Mouse (Mus musculus): ENCODE data around the gene Nrxn2.

The Nrxn2 gene

GRCm38 (mm10) chr19:6423241-6423640 is 4.7 kb downstream of the Nrxn2 start:
- TF ChIP-seq POU5F1 (IDR thresholded peaks at IDR 0.05; ENCODE audit: borderline replicate concordance, low read length) (no peak), CTCF (conservative IDR thresholded peaks at IDR 0.05; ENCODE audit: low read length) (no peak), NANOG (IDR thresholded peaks at IDR 0.05; ENCODE audit: borderline replicate concordance, low read length) (no peak)
- H3K36me3 ChIP-seq (ENCODE audit: insufficient read depth, low read length), result no peaks in the 10 kb centered on the region
- no peaks in the 10 kb centered on the region for H3K9me3 ChIP-seq (ENCODE audit: low read length)
- peaks cover 65% of the 10 kb centered on the region for H3K4me1 ChIP-seq (replicated peaks; ENCODE audit: low read depth, low read length)
- H3K4me3 ChIP-seq (replicated peaks; ENCODE audit: low read length), result no peak overlapping the region
- peaks cover 80% of the 10 kb centered on the region for H3K27me3 ChIP-seq (ENCODE audit: insufficient read depth, low read length)

GRCm38 (mm10) chr19:6424137-6424881 is 5.8 kb downstream of the Nrxn2 start:
- no peaks in the 10 kb centered on the region for H3K36me3 ChIP-seq (ENCODE audit: insufficient read depth, low read length)
- no peak for TF ChIP-seq POU5F1 (IDR thresholded peaks at IDR 0.05; ENCODE audit: borderline replicate concordance, low read length)
- no peak for TF ChIP-seq CTCF (conservative IDR thresholded peaks at IDR 0.05; ENCODE audit: low read length)
- no peak for TF ChIP-seq NANOG (IDR thresholded peaks at IDR 0.05; ENCODE audit: borderline replicate concordance, low read length)

DNA sequence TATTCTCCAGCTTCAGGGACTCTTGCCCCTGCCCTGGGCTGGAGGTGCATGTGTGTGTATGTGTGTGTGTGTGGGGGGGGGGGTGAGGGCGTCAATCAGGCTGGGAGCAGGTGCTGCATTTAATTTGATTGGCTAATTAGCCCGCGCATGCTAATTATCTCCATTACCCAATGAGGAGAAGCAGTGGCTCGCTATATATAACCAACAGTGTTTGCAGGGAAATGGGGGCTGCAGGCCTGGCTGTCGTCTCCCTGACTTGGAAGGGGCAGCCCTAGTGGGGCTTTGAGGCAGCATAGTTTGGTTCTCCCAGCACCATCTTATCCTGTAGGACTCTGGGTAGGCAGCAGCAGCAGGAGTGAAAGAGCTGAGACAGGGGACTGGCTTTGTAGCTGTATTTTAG is 7.1 kb downstream of the Nrxn2 start:
- peaks cover 69% of the 10 kb centered on the region for H3K27me3 ChIP-seq (ENCODE audit: insufficient read depth, low read length)
- H3K4me3 ChIP-seq (replicated peaks; ENCODE audit: low read length), result no peak overlapping the region
- TF ChIP-seq NANOG (IDR thresholded peaks at IDR 0.05; ENCODE audit: borderline replicate concordance, low read length) (no peak), POU5F1 (IDR thresholded peaks at IDR 0.05; ENCODE audit: borderline replicate concordance, low read length) (no peak), CTCF (conservative IDR thresholded peaks at IDR 0.05; ENCODE audit: low read length) (no peak)
- no peaks in the 10 kb centered on the region for H3K36me3 ChIP-seq (ENCODE audit: insufficient read depth, low read length)
- H3K4me1 ChIP-seq (replicated peaks; ENCODE audit: low read depth, low read length), result peaks cover 66% of the 10 kb centered on the region
- H3K9me3 ChIP-seq (ENCODE audit: low read length), result no peaks in the 10 kb centered on the region

More at GRCm38 (mm10) chr19:6424137-6424881, 5.8 kb downstream of the Nrxn2 start:
- Histone ChIP-seq H3K9me3 (ENCODE audit: low read length) (no peaks in the 10 kb centered on the region), H3K4me1 (replicated peaks; ENCODE audit: low read depth, low read length) (peaks cover 66% of the 10 kb centered on the region), H3K27me3 (ENCODE audit: insufficient read depth, low read length) (peaks cover 78% of the 10 kb centered on the region), H3K4me3 (replicated peaks; ENCODE audit: low read length) (no peak overlapping the region)

GRCm38 (mm10) chr19:6426703-6427500 is 8.4 kb downstream of the Nrxn2 start:
- Histone ChIP-seq H3K36me3 (ENCODE audit: insufficient read depth, low read length) (no peaks in the 10 kb centered on the region), H3K4me3 (replicated peaks; ENCODE audit: low read length) (peak overlapping the region; percentile 86), H3K27me3 (ENCODE audit: insufficient read depth, low read length) (peaks cover 62% of the 10 kb centered on the region), H3K4me1 (replicated peaks; ENCODE audit: low read depth, low read length) (peaks cover 58% of the 10 kb centered on the region), H3K9me3 (ENCODE audit: low read length) (no peaks in the 10 kb centered on the region)
- TF ChIP-seq NANOG (IDR thresholded peaks at IDR 0.05; ENCODE audit: borderline replicate concordance, low read length), result no peak
- TF ChIP-seq POU5F1 (IDR thresholded peaks at IDR 0.05; ENCODE audit: borderline replicate concordance, low read length), result no peak
- TF ChIP-seq CTCF (conservative IDR thresholded peaks at IDR 0.05; ENCODE audit: low read length), result no peak

DNA sequence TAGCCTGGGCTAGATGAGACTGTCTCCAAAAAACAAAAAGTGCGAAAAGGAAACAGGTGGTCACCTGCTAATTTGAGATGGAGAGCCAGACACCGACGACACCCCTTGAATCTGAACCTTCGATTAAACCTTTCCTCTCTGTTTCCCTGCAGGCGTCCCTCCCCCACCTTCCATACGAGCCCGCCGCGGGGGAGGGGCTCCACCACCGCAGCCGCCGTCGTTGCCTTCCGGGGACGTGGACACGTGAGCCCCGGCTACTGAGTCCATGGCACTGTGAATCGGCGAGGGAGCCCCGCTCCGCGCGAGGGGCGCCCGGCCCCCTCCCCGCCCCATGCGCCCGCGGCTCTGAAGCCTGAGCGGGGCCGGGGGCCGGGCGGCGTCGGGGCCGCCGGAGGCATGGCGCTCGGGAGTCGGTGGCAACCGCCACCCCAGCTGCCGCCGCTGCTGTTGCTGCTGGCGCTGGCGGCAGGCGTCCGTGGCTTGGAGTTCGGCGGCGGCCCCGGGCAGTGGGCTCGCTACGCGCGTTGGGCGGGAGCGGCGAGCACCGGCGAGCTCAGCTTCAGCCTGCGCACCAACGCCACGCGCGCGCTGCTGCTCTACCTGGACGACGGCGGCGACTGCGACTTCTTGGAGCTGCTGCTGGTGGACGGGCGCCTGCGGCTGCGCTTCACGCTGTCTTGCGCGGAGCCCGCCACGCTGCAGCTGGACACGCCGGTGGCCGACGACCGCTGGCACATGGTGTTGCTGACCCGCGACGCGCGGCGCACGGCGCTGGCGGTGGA is 9.3 kb downstream of the Nrxn2 start:
- peak overlapping the region; percentile 86 for H3K4me3 ChIP-seq (replicated peaks; ENCODE audit: low read length)
- H3K27me3 ChIP-seq (ENCODE audit: insufficient read depth, low read length), result peaks cover 55% of the 10 kb centered on the region
- H3K36me3 ChIP-seq (ENCODE audit: insufficient read depth, low read length), result no peaks in the 10 kb centered on the region
- H3K4me1 ChIP-seq (replicated peaks; ENCODE audit: low read depth, low read length), result peaks cover 58% of the 10 kb centered on the region
- H3K9me3 ChIP-seq (ENCODE audit: low read length), result no peaks in the 10 kb centered on the region
- TF ChIP-seq POU5F1 (IDR thresholded peaks at IDR 0.05; ENCODE audit: borderline replicate concordance, low read length) (no peak), CTCF (conservative IDR thresholded peaks at IDR 0.05; ENCODE audit: low read length) (no peak), NANOG (IDR thresholded peaks at IDR 0.05; ENCODE audit: borderline replicate concordance, low read length) (no peak)

- peaks cover 47% of the 10 kb centered on the region for H3K27me3 ChIP-seq (ENCODE audit: insufficient read depth, low read length)
- H3K9me3 ChIP-seq (ENCODE audit: low read length), result no peaks in the 10 kb centered on the region
- H3K4me3 ChIP-seq (replicated peaks; ENCODE audit: low read length), result peak overlapping the region; percentile 86
- no peak for TF ChIP-seq NANOG (IDR thresholded peaks at IDR 0.05; ENCODE audit: borderline replicate concordance, low read length)
- peak; percentile 16; the same call in 1 of the 2 replicates for TF ChIP-seq CTCF (conservative IDR thresholded peaks at IDR 0.05; ENCODE audit: low read length)
- no peak for TF ChIP-seq POU5F1 (IDR thresholded peaks at IDR 0.05; ENCODE audit: borderline replicate concordance, low read length)
- peaks cover 61% of the 10 kb centered on the region for H3K4me1 ChIP-seq (replicated peaks; ENCODE audit: low read depth, low read length)
- H3K36me3 ChIP-seq (ENCODE audit: insufficient read depth, low read length), result no peaks in the 10 kb centered on the region
These were observed 10.1 kb downstream of the Nrxn2 start for GRCm38 (mm10) chr19:6428501-6429200.

DNA sequence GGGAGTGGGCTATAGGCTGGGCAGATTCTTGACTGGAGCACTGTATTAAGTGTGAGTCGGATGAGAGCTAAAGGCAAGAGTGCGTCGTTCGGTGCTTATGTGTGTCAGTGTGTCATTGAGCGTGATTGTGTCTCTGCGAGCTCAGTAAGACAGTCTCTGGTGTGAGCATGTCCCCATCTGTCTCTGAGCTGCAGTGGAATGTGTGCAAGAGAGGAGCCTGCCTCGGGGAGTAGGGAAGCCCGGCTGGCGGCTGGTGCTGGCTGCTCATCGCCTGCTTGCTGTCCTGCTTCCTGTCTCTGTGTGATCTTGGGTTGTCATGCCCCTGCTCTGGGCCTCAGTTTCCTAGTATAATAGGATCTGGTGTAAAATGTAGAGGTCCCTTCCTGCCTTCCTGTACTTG is 24.5 kb downstream of the Nrxn2 start:
- H3K9me3 ChIP-seq (ENCODE audit: low read length), result no peaks in the 10 kb centered on the region
- H3K36me3 ChIP-seq (ENCODE audit: insufficient read depth, low read length), result no peaks in the 10 kb centered on the region
- TF ChIP-seq CTCF (conservative IDR thresholded peaks at IDR 0.05; ENCODE audit: low read length) (no peak), POU5F1 (IDR thresholded peaks at IDR 0.05; ENCODE audit: borderline replicate concordance, low read length) (no peak), NANOG (IDR thresholded peaks at IDR 0.05; ENCODE audit: borderline replicate concordance, low read length) (no peak)
- peaks cover 25% of the 10 kb centered on the region for H3K27me3 ChIP-seq (ENCODE audit: insufficient read depth, low read length)
- no peak overlapping the region for H3K4me3 ChIP-seq (replicated peaks; ENCODE audit: low read length)
- peaks cover 30% of the 10 kb centered on the region for H3K4me1 ChIP-seq (replicated peaks; ENCODE audit: low read depth, low read length)

Measured in E14TG2a.4 (cell line).